Mouse (Mus musculus): ENCODE measurements around the gene Rtn4r.
A peak's percentile ranks its signal among the peaks of the same experiment; 100 is the strongest.

Rtn4r gene

DNA sequence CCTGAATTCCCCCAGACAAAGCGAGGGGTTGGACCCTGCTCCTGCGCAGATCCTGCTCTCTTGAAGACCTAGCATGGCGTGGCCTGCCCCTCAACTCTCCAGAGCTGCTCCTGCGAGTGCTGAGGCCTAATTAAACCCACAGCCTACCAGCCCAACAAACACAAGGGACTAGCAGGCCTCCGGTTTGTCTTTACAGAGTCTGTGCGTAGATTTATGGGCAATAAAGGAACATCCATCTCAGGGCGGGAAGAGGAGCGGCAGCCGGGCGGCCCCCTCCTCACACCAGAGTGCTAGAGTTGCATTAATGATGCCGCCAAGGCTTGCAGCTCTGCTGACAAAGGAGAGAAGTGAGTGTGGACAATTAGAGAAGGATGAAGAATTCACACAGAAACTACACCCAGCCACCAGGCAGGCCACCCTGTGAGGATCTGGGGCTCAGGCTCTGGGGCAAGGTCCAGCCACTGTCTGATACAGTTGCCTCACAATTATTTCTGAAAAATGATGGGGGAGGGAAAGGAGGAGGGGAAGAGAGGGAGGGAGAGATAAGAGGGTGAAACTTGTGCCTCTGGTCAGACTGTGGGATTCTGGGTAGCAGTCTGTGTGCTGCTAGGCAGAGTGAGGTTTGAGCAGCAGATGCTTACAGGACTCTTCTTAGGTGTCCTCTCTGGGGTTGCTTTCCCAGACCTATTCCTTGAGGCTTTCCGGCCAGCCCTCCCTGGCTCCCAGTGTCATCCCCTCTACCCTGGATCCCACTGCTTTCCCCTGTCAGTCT lies 29.3 kb downstream of the Rtn4r start:
- DNase-seq (ENCODE audit: low read depth, low spot score), result no peak

DNA sequence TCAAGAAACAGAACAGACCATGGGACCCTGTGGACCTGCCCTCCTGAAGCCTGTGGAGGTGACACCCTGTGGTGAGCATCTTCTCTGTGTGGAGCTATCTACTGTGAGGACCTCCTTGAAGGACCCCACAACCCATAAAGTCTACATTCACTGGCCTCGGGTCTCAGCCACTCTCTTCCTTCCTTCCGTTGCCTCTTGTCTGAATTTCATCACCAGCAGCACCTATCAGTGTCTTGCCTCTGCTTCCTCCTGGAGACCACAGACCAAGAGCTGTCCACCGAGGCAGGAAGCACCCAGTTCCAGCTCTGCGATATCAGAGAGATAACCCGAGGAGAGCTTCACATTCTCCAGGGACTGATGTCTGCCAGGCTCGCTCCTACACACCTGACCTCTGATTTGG lies 31.8 kb downstream of the Rtn4r start:
- DNase-seq (ENCODE audit: low read depth, low spot score), result no peak

DNA sequence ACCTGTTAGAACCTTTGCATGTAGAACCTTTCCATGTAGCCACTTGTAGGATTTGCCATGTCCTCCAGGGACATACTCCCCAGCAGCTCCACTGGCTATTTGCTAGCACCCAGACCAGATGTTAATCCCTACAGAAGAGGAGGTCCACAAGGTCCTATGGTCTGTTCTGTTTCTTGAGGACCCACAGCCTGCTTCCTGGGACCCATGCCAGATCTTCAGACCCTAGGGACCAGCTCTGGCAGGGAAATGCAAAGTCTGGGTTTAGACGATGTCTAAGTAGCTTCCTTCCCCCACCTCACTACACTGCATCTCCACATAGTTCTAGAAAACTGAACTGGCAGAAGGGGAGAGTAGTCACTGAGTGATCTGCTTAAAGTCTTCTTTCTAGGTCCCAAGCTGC lies 32.3 kb downstream of the Rtn4r start:
- no peak for DNase-seq (ENCODE audit: low read depth, low spot score)

DNA sequence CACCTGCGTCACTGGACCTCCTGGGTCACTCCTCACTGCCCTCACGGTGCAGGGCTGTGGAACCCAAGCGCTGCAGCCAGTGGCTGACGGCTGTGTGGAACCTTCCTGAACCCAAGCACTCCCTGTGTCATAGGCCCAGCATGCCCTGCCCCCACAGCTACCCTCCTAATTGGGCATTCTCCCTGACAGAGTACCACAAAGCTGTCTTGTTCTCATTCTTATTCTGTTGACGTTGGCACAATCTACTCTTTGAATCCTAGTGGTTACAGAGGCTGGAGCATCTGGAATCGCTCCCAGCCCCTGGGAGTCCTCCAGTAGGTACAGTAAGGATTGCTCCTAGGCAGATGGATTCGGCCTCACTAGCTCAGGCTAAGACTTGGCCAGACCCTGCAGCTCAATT lies 33.1 kb downstream of the Rtn4r start:
- DNase-seq (ENCODE audit: low read depth, low spot score), result no peak

DNA sequence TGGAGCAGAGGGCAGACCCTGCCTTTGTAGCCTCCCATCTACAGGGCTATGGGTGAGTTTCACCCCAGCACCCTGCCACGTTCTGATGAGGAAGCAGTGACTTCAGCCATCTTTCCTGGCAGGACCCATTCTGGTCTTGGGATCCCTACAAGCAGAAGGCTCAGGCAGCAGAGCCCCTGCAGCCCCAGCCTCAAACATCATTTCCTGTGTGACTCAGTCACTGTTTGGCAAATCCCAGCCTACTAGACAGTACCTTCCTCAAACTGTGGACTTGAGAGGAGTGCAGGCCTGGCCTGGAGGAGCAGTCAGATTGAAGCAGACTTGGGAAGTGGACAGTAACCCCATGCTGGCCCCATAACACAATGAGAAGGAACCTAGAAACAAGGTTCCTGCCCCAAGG lies 33.7 kb downstream of the Rtn4r start:
- DNase-seq (ENCODE audit: low read depth, low spot score), result no peak

DNA sequence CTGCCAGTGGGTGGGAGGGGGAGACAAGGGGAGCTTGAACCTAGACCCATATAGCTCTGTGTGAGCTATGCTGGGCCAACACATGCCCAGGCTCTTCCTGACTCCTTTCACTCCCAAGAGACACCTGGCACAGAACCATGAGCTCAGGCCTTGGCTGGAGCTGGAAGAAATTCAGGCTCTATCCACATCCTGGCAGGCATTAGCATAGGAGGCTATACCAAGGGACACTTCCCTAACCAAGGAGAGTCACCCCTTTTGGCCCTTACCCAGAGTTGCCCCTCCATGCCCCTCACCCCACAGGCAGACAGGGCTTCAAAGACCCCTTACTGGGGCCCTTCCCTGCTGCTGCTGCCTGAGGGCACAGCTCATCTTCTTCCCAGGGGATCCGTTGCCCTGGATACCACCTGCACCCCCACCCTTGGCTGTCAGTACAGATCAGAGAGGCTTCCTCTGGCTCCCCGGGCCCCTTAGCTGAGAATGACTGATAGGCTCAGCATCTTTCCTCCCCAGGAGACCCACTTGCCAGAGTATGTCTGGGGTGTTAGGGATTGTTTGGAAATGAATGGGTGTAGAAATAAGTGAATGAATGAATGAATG lies 37.3 kb downstream of the Rtn4r start:
- DNase-seq (ENCODE audit: low read depth, low spot score), result no peak

DNA sequence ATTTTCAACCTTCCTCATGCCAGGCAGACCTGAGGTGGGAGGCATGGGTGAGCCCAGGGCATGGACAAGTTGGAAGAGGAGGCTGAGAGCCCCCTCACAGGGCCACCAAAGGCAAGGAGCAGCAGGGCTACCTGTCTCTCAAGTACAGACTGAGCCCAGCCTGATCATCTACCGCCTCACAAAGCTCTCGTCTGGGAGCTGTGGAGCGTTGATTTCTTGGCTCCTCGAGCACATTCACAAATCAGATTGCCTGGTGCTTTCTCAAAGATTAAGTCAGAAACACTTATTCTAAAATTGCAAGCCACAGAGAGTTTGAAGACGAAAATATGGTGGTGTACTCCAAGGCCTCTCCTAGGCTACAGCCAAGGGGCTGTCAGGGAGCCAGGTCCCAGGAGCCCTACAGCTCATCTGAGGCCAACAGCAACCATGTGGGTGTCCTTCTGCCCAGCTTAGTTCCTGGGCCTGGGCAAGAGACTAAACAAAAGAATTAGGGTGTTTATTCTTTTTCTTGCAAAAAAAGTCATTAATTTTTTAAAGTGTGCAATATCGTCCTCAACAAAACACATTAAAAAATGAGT lies 39.3 kb downstream of the Rtn4r start:
- DNase-seq (ENCODE audit: low read depth, low spot score), result no peak

DNA sequence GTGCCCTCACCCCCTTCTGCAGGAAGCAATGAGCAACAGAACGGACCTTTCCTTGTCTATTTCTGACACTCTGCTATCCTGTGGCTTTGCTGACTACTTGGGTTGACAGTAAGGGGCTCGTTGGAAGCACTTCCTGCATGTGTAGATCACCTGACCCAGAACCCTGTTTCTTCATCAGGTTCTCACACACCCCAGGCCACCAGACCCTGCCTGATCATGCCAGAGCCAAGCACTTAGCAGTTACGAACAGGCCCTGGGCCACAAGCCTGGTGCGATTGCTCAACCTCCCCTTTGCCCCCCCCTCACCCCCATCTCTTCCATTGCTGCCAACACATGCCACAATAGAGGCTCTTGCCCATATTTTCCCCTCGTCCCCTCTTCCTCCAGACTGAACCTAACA lies 41.7 kb downstream of the Rtn4r start:
- no peak for DNase-seq (ENCODE audit: low read depth, low spot score)

DNA sequence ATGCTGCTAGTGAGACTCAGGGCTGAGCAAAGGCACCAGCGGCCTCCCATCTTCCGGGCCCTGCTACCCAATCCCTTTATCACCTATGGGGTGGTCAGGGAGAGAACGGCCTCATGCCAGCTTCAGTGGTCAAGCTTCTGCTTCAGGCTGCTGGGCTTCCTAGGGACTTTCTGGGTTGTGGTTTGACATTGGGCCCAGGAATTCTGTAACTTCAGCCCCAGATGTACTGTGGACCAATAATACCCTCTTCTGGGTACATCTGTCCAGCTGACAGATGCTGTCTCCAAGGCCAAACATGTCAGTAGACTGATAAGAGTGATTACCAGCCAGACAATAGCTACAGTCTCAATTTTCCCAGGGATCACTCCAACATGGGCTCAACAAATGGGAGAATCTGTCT lies 42.3 kb downstream of the Rtn4r start:
- no peak for DNase-seq (ENCODE audit: low read depth, low spot score)

DNA sequence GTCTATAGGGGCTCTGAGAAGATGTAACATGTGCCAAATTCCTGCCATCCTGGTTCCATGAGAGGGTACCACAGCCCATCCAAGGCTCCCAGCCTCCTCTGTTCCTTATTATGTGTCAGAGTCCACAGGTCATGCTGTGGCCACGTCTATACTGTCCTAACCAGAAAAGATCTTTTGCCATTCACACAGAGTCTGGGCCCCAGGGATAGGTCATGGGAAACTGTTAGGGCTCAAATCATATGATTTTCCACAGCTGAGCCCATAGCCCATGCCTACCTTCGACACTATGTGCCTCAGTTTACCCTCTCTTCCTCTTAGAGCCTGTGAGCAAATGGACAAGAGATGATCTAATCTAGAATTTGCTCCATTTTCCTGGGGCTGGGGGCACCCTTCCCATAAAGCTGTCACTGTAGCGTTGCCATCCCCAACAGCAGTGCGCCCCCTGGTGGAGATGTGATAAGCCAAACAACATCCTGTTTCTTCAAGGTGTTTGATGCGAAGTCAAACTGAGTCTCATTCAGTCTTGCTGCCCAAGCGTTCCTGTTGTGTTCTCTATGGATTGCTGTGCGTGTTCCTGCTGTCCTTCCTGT lies 44.9 kb downstream of the Rtn4r start:
- DNase-seq (ENCODE audit: low read depth, low spot score), result peak; percentile 76

DNA sequence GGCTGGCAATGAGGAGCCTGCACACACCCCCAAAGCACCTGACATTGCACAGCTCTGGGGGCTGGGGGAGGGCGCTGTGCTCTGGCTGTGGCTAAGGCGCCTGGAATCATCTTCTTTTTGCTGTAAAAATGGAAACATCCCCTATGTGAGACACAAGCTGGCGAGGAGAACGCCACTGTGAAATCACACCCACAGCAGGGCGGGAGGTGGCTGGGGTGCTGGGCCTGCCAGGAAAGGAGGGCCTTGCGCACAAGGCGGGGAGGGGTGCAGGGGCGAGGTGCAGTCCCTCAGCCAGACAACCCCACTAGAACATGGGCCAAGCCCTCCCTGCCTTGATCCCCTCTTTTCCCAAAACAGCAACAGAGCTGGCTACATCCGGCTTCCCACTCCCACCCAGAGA lies 45.8 kb downstream of the Rtn4r start:
- no peak for DNase-seq (ENCODE audit: low read depth, low spot score)

DNA sequence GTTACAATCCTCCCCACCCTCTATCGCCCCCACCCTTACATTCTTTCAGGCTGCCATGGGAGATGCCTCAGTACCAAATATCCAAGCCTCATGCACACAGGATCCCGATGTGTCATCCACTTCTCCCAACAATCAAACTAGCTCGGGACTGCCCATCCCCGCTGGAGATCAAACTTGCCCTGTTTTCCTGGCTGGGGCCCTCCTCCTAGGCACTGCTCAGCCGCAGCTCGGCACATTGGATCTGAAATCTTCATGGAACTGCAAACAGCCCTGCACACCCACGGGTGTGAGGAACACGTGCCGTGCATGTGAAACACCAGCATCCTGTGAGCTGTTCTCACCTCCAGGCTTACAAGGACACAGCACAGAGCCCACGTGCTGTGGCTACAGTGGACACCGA lies 46.3 kb downstream of the Rtn4r start:
- no peak for DNase-seq (ENCODE audit: low read depth, low spot score)

DNA sequence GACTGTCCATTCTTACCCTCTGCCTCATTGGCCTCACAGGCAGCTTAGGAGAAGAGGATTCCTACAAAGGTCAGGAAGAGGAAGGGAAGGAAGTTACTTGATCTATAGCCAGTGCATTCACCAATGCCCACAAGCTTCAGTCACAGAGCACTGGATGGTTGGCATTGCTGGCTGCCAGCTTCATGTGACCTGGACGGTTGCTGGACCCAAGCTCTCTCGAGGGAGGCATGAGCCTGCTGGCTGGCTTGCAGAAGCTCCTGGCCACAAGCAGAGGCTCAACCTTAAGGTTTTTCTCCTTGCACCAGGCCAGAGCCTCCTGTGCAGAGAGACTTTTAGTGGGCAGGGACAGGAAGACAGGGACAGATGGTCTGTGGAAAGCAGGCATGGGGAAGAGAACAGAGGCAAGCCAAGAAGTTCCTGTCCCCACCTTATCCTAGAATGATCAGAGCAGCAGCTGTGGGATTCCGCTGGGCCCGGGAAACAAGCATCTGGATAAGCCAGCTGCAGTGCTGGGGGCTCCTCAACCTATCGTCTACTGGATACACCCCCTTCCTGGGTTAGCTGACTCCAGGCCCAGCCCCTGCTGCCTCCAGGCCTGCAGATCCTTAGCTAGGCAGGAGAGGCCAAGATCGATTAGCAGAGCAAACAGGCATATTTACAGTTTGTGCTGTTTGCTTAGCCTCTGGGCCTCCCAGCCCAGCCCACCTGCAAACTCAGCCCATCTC lies 48.5 kb downstream of the Rtn4r start:
- DNase-seq (ENCODE audit: low read depth, low spot score), result no peak

DNA sequence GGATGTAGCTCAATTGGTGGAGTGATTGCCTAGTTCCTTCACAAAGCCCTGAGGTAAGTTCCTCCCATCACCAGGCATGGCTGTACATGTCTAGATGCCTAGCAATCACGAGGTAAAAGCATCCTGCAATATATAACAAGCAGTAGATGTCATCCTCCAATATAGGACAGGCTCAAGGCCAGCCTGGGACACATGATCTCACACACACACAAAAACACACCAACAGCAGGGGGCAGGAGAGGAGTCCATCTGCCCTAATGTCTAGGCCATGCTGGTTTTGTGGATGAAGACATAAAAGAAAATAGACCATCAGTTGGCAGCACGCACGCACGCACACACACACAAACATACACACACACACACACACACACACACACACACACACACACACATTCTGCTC lies 49.3 kb downstream of the Rtn4r start:
- DNase-seq (ENCODE audit: low read depth, low spot score), result no peak

DNA sequence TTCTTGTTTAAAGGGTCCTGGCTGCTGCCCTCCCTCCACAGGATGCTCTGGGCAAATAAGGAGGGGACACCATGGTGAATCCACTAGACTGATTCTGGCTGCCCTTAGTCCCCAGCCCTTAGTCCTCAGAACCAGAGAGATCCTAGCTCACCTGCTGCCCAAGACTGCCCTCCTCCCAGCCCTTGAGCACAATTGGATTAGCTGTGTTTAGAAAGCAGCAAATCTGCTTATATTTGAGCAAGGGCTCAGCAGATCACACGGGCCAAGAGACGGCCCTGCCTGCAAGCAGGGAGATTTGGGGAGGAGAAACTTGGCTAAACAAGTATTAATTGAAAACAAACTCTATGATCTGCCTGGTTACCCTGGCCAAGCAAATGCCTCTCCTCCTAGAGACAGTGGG lies 52.1 kb downstream of the Rtn4r start:
- no peak for DNase-seq (ENCODE audit: low read depth, low spot score)

DNA sequence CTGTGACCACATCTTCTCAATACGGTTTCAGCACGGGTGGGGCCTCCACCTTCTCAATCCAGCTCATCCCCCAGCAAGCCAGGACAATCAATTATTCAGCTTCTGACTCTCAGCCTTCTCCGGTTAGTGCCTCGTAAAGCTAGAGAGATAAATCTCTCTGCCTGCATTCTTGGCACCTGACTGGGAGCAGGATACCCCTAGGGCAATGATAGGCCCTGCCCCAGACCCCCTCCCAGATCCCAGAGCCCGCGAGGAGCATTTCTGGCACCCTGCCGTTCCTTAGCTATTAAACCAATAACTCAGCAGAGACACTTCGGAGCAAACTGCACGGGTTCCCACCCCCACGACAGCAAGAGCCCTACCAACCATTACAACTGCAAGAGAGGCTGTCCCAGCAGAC lies 54.0 kb downstream of the Rtn4r start:
- DNase-seq (ENCODE audit: low read depth, low spot score), result no peak

DNA sequence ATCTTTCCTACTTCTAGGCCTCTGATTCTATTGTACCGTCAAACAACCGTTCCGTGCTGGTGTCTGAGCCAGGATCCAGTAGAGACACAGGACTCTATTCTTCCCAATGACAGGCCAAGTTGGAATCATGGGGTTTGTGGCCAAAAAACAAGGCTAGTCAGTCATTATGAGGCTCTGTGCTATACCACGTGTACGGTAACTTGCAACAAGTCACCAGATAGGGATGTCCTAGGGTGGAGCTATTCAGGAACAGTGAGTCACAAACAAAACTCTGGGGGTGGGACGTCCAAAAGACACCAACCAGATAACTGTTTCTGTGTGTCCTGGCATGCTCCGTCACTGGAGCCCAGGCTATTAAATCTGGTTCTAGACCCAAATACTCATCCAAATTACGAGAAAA lies 55.3 kb downstream of the Rtn4r start:
- no peak for DNase-seq (ENCODE audit: low read depth, low spot score)

DNA sequence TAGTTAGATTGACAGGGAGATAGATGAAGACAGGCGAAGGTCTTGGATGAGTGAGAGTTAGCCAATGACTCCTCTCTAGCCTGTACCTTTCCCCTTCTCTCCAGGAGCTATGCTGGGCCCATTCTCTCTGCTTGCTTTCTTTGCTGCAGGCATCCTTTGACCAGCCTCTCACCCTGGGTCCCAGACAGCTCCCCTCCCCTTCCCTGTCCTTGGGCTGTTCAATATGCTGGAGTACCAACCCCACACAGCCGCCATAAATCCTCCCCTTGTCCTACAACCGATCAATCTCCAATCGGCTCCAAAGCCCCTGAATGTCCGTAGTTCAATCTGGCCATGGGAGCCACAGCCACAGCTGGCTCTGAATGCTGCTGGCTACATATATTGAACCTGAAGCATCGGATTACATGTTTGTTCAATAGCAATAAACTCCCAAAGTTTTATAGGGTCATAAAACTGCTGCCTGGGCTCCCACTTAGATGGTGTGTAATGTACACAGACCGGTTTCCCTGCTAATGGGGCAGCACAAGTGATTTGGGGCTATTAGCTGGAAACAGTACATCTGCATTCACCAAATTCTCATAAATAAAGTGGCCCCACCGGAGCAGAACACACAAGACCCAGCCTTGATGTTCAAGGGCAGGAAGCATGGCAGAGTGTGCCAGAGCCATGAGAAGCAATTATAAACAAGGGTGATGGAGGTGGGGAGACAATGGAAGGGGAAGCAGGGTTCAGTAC lies 58.4 kb downstream of the Rtn4r start:
- no peak for DNase-seq (ENCODE audit: low read depth, low spot score)

DNA sequence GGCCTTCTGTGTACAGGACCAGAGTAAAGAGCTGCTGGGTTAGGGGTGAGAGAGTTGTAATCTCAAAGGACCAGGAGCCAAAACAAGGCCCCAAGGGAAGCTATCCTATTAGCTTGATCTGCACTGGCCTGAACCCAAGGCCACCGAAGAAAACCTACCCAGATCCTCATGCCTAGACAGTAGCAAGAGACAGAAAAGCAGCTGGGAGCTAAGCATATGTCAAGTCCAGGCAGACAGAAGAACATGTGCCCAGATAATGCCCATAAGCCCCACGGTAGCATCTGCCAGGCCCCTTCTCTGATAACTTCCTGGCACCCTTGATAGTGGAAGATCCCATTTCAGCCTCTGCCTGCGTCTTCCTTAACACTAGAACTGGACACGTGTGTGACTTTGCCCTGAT lies 59.4 kb downstream of the Rtn4r start:
- DNase-seq (ENCODE audit: low read depth, low spot score), result no peak

DNA sequence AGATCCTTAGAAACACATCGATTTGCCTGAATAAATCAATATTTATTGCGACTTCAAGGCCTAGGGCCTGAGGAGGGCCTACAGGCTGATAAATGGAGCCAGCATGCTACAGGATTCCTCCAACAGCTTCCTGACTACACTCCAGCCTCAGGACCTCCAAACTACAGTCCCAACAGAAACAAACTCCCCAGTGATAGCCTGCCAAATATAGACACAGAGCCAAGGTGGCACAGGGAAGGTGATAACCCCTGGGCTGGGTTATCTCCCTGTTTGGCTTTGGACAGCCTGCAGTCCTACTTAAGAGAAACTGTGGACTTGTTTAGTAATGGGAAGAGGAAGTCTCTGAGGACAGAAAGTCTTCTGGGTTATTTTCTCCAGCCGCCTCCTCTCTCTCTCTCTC lies 59.8 kb downstream of the Rtn4r start:
- no peak for DNase-seq (ENCODE audit: low read depth, low spot score)

DNA sequence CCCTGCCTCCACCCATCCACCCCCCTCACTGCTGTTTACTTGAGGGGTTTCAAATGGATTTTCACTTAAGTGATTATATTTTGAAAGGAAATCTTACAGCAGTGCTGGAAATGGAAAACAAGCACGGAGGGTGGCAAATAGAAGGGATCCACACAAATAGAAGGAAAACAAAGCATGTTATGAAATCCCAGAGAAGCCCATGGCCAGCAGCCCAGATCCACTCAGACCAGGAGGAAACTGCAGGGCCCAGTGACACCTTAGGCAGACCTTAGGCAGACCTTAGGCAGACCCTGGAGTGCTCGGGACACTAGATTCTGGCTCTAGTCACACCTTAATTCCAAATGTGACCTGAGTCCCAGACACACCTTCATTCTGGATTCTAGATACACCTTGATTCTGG lies 63.6 kb downstream of the Rtn4r start:
- DNase-seq (ENCODE audit: low read depth, low spot score), result no peak
